Mouse (Mus musculus): ENCODE data around the gene Gm28038. TPM values are rescaled to one million over a fixed set of nuclear protein-coding genes. Genes with fewer than 3 reads are reported as not detected.

Gm28038 gene
- total and polyA plus RNA-seq, 3 experiments = not detected

DNA sequence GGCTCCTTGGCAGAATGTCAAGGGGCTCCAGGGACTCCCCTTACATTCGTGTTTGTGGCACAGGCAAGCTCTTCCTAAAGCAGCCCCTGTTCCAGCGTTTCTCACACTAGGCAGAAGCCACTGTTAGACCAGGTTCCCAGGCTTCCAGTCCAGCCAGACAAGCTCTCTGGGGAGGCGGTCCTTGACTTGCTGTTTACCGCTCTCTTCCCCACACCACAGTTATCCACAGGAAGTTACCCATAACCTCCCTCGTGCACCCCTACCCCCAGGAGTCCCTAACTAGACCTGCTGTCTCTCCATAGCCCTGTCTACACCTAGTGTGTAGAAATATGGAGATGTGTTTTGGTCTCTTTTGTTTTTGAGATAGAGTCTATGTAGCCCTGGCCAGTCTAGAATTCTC lies 27.0 kb upstream of the Gm28038 start:
- Histone ChIP-seq H3K79me2 (ENCODE audit: control insufficient read depth, insufficient read depth, low read length, poor library complexity) (no peaks in the 10 kb centered on the region), H3K9me3 (replicated peaks; ENCODE audit: insufficient read depth, low read length) (no peaks in the 10 kb centered on the region), H3K27me3 (ENCODE audit: control insufficient read depth in 1 of 2, insufficient read depth in 2 of 2, low read length in 2 of 2) (no peaks in the 10 kb centered on the region), H3K9ac (ENCODE audit: control insufficient read depth, low read depth, low read length, poor library complexity, severe bottlenecking) (no peak overlapping the region), H3K4me3 (ENCODE audit: control insufficient read depth in 1 of 2, insufficient read depth in 1 of 2, low read depth in 2 of 2, low read length in 2 of 2) (no peak overlapping the region), H3K4me1 (ENCODE audit: control insufficient read depth in 1 of 2, insufficient read depth in 2 of 2, low read length in 2 of 2) (peaks cover 5 to 8% of the 10 kb centered on the region in 2 experiments), H3K27ac (ENCODE audit: control insufficient read depth, low read depth, low read length) (no peak overlapping the region), H3K36me3 (ENCODE audit: control insufficient read depth in 1 of 2, insufficient read depth in 2 of 2, low read length in 2 of 2) (peaks cover under 1 to 9% of the 10 kb centered on the region in 2 experiments; a peak in 3 of 4 replicates)
- DNase-seq (ENCODE audit: low read depth, low spot score) = no peak
- no peak for TF ChIP-seq GATA1 (IDR thresholded peaks at IDR 0.05; ENCODE audit: low read depth, low read length)
- TF ChIP-seq MAZ (IDR thresholded peaks at IDR 0.05; ENCODE audit: low read depth, low read length) = no peak
- TF ChIP-seq GABPA (IDR thresholded peaks at IDR 0.05; ENCODE audit: low read depth, low read length) = no peak
- TF ChIP-seq RAD21 (IDR thresholded peaks at IDR 0.05; ENCODE audit: low read depth, low read length) = no peak
- no peak for TF ChIP-seq CTCF (IDR thresholded peaks at IDR 0.05 in 2 of 3, conservative IDR thresholded peaks at IDR 0.05 in 1 of 3; ENCODE audit: control insufficient read depth in 1 of 3, insufficient read depth in 1 of 3, low read depth in 2 of 3, low read length in 3 of 3, poor library complexity in 1 of 3, severe bottlenecking in 1 of 3)

DNA sequence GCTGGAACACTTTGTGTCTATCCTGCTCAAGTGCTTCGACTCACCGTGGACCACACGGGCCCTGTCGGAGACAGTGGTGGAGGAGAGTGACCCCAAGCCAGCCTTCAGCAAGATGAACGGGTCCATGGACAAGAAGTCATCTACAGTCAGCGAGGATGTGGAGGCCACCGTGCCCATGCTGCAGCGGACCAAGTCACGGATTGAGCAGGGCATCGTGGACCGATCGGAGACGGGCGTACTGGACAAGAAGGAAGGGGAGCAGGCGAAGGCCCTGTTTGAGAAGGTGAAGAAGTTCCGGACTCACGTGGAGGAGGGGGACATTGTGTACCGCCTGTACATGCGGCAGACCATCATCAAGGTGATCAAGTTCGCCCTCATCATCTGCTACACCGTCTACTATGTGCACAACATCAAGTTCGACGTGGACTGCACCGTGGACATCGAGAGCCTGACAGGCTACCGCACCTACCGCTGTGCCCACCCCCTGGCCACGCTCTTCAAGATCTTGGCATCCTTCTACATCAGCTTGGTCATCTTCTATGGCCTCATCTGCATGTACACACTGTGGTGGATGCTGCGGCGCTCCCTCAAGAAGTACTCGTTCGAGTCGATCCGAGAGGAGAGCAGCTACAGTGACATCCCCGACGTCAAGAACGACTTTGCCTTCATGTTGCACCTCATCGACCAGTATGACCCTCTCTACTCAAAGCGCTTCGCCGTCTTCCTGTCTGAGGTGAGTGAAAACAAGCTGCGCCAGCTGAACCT lies 25.0 kb upstream of the Gm28038 start:
- peaks cover 5 to 8% of the 10 kb centered on the region in 2 experiments for H3K4me1 ChIP-seq (ENCODE audit: control insufficient read depth in 1 of 2, insufficient read depth in 2 of 2, low read length in 2 of 2)
- TF ChIP-seq ZKSCAN1 (IDR thresholded peaks at IDR 0.05; ENCODE audit: low read depth, low read length) (no peak), NRF1 (IDR thresholded peaks at IDR 0.05; ENCODE audit: insufficient read depth, low read depth, low read length, poor library complexity, severe bottlenecking) (no peak), NELFE (IDR thresholded peaks at IDR 0.05; ENCODE audit: low read depth, low read length) (no peak), MAX (IDR thresholded peaks at IDR 0.05; ENCODE audit: low read length) (no peak), MEF2A (IDR thresholded peaks at IDR 0.05; ENCODE audit: extremely low read depth, insufficient replicate concordance, low read depth, low read length, poor library complexity, severe bottlenecking) (no peak), E2F4 (IDR thresholded peaks at IDR 0.05; ENCODE audit: borderline replicate concordance, low read depth, low read length) (no peak), RCOR1 (IDR thresholded peaks at IDR 0.05; ENCODE audit: low read depth, low read length) (no peak), SMC3 (IDR thresholded peaks at IDR 0.05; ENCODE audit: low read depth, low read length) (no peak), MYC (IDR thresholded peaks at IDR 0.05; ENCODE audit: low read depth, low read length) (no peak), JUND (IDR thresholded peaks at IDR 0.05; ENCODE audit: low read depth, low read length) (no peak), CHD2 (IDR thresholded peaks at IDR 0.05; ENCODE audit: low read length) (no peak), POLR2AphosphoS2 (IDR thresholded peaks at IDR 0.05; ENCODE audit: low read length) (no peak), CHD1 (IDR thresholded peaks at IDR 0.05; ENCODE audit: low read depth, low read length) (no peak), POLR2A (IDR thresholded peaks at IDR 0.05; ENCODE audit: control insufficient read depth in 1 of 2, insufficient read depth in 1 of 2, low read depth in 1 of 2, low read length in 2 of 2, poor library complexity in 1 of 2) (no peak), TBP (IDR thresholded peaks at IDR 0.05; ENCODE audit: low read depth, low read length) (no peak)
- H3K27ac ChIP-seq (ENCODE audit: control insufficient read depth, low read depth, low read length) = no peak overlapping the region
- H3K36me3 ChIP-seq (ENCODE audit: control insufficient read depth in 1 of 2, insufficient read depth in 2 of 2, low read length in 2 of 2) = peaks cover 0 to 9% of the 10 kb centered on the region in 2 experiments; a peak in 3 of 4 replicates
- DNase-seq (ENCODE audit: low read depth, low spot score) = no peak
- H3K9me3 ChIP-seq (replicated peaks; ENCODE audit: insufficient read depth, low read length) = no peaks in the 10 kb centered on the region
- no peak overlapping the region for H3K4me3 ChIP-seq (ENCODE audit: control insufficient read depth in 1 of 2, insufficient read depth in 1 of 2, low read depth in 2 of 2, low read length in 2 of 2)
- H3K9ac ChIP-seq (ENCODE audit: control insufficient read depth, low read depth, low read length, poor library complexity, severe bottlenecking) = no peak overlapping the region
- no peaks in the 10 kb centered on the region for H3K27me3 ChIP-seq (ENCODE audit: control insufficient read depth in 1 of 2, insufficient read depth in 2 of 2, low read length in 2 of 2)
- no peaks in the 10 kb centered on the region for H3K79me2 ChIP-seq (ENCODE audit: control insufficient read depth, insufficient read depth, low read length, poor library complexity)

Data from MEL (cell line).